Mouse (Mus musculus) bone marrow, adult 2 months (tissue): ENCODE measurements around the gene Rab12.

Experiments used
- CTCF ChIP-seq: fragments of 200-500 bp; IDR thresholded peaks from 2 replicates; pipeline ENCODE4 v1.5.1; 2011; ENCODE audit warnings: low read length, control low read depth; ENCODE audit not compliant: control insufficient read depth, insufficient read depth
- POLR2A ChIP-seq: fragments of 200-500 bp; IDR thresholded peaks from 2 replicates; pipeline ENCODE4 v1.6.1; 2011; ENCODE audit warnings: low read depth, mild to moderate bottlenecking, control low read depth, low read length, borderline replicate concordance; ENCODE audit not compliant: control insufficient read depth

DNA sequence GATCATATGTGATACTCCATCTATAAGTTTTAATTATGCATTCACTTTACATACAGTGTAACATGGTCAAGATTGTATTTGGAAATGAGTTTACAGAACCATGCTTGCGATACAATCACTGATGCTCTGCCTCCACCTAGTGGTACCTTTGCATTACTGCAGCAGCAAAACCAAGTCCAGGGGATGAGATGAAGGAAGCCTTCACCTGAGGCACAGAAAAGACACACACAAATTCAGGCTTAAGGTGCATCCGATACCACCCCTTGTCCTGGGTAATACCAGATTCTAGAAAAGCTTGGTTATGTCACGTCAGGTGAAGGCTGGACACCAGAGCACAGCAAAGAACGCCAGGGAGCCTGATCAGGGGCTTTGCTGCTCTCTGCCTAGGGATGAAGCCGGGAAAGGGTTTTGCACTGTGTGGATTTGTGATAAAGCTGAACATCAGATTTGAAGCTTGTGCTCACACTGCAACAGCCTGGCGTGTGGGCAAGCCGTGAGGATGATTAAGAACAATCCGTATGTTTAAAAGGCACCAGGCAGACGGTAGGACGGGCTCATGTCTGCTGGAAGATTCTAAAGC is 29.4 kb downstream of the Rab12 start:
- peak; percentile 62 for TF ChIP-seq CTCF
- no peak for TF ChIP-seq POLR2A
